Mouse (Mus musculus): ENCODE measurements around the gene Gm9918. TPM values are rescaled to one million over a fixed set of nuclear protein-coding genes. Genes with fewer than 3 reads are reported as not detected.
A peak's percentile ranks its signal among the peaks of the same experiment; 100 is the strongest.
"Not testable (repeated sequence)": the region's sequence is repeated elsewhere in the genome, so short reads cannot be mapped to it uniquely, and the experiment has no call there.

Gene Gm9918
- polyA plus RNA-seq (2016; fragmentation: Nextera tagmentation; extraction: Ambion mirVana), result 1.3 and 1.4 TPM in 2 replicates

DNA sequence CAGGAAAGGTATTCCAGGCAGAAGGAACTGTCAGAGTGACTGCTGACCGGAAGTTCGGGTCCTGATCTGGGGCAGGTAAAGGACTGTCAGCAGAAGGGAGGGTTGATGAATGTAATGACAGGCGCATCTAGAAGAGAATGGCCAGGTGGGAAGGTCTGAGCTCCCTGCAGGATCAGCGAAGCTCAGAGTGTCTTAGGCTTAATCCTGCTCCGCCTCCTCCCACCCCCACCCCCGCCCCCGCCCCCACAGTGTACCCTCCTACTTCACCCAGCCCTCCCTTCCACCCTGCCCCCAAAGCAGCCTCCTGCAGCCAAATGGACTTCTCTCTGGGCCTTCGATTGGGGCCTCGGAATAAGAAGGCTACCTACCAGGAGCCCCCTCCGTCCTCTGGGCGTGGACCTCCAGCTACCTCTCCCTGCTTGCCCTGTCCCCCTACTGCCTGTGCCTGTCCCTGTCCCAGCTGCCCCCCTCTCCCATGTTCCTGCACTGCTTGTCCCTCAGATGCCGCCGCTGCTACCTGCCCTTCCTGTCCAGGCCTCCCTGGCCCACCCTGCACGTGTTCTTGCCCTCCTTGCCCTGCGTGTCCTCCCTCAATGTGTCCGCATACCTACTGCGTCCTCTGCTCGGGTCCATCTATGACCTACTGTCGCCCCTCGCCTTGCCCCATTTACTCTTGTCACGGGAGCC, at the start of gene Gm9918:
Gene Gm9918, plus strand, starts transcription at position 290 of the 687 bp plus-strand sequence.
- peak within 1 kb of the TSS; percentile 64 for H3K4me2 ChIP-seq
- no peaks in the 10 kb centered on the region for H3K9me3 ChIP-seq
- ATAC-seq (ENCODE audit: insufficient number of reproducible peaks, insufficient read depth, low FRiP score, low TSS enrichment, low read depth), result peak; percentile 66
- H3K9ac ChIP-seq (replicated peaks), result peak within 1 kb of the TSS; percentile 54
- peaks cover 18% of the 10 kb centered on the region for H3K4me1 ChIP-seq (replicated peaks)
- WGBS, result 7% methylated on average over 18 of the region's 21 CpGs
- H3K27me3 ChIP-seq, result no peaks in the 10 kb centered on the region
- H3K36me3 ChIP-seq, result no peaks in the 10 kb centered on the region
- H3K4me3 ChIP-seq (replicated peaks), result peak within 1 kb of the TSS; percentile 38
- 0 out of 2 replicates have a peak within 1 kb of the TSS, but pooled peaks have one; percentile 12 for H3K27ac ChIP-seq

DNA sequence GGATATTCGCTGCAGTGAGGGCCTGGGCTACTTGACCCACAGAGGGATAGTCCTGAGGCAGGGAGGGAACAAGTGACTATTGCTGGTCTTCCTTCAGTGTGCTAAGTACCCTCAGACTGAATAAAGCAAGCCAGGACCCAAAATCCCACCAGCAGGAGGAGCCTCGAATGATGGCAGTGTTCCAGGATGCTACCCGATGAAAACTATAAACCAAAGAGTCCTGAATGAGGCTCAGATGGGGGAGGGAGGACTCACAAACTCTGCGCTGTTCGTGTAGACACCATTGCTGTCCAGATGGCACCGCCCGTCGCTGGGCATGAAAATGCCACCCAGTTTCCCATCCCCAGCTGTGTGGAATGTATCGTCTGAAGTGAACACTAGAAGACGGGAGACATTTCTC, 48.0 kb upstream of the Gm9918 start:
- Histone ChIP-seq H3K27me3 (peaks cover 28% of the 10 kb centered on the region), H3K9me3 (no peaks in the 10 kb centered on the region), H3K4me3 (replicated peaks) (no peak overlapping the region), H3K4me1 (replicated peaks) (peaks cover 8% of the 10 kb centered on the region), H3K36me3 (peaks cover 5% of the 10 kb centered on the region; the same call in 1 of the 2 replicates), H3K4me2 (no peak overlapping the region), H3K27ac (no peak overlapping the region), H3K9ac (replicated peaks) (no peak overlapping the region; the same call in 1 of the 2 replicates)
- 61% methylated on average over 10 of the region's 10 CpGs for WGBS
- ATAC-seq (ENCODE audit: insufficient number of reproducible peaks, insufficient read depth, low FRiP score, low TSS enrichment, low read depth), result no peak

DNA sequence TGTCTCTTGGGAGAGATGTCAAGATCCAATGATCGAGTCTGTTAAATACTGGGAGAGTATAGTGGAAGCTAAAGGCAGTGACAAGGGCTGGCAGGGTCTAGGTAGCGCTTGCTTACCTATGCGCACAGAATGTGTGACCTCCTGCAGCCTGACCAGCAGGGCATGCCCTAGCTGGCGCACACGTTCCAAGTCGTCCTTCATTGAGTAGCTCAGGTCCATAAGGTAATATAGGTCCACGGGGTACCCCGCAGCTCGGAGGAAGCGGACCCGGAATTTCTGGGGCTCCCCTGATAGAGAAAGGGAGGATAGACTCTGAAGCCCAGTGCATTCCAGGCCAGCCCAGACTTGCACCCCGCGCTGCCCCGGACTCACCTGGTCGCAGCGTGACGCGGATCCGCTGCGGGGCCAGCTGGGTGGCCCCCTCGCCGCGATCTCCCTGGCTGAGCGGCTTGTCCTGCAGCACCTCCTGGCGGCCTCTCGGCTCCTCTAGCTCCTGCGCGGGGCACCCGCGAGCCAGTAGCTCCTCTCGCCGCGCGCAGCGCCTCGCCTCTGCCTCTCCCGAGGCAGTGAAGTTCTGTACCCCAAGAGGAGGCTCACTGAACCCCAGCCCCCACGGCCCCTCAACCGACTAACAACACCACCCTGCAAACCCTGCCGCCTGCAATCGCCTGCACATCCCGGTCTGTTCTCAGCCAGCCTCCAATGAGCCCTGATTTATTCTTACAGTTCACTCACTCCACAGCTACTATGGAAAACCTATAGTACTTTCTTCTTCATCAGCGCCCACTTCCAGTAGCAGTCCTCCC, 46.0 kb upstream of the Gm9918 start:
- Histone ChIP-seq H3K4me3 (replicated peaks) (peak overlapping the region; percentile 45), H3K4me2 (peak overlapping the region; percentile 84), H3K9ac (replicated peaks) (peak overlapping the region; percentile 57), H3K27ac (no peak overlapping the region), H3K9me3 (no peaks in the 10 kb centered on the region), H3K36me3 (no peaks in the 10 kb centered on the region), H3K27me3 (peaks cover 28% of the 10 kb centered on the region), H3K4me1 (replicated peaks) (peaks cover 8% of the 10 kb centered on the region)
- peak; percentile 84 for ATAC-seq (ENCODE audit: insufficient number of reproducible peaks, insufficient read depth, low FRiP score, low TSS enrichment, low read depth)
- 2% methylated on average over 43 of the region's 43 CpGs for WGBS

DNA sequence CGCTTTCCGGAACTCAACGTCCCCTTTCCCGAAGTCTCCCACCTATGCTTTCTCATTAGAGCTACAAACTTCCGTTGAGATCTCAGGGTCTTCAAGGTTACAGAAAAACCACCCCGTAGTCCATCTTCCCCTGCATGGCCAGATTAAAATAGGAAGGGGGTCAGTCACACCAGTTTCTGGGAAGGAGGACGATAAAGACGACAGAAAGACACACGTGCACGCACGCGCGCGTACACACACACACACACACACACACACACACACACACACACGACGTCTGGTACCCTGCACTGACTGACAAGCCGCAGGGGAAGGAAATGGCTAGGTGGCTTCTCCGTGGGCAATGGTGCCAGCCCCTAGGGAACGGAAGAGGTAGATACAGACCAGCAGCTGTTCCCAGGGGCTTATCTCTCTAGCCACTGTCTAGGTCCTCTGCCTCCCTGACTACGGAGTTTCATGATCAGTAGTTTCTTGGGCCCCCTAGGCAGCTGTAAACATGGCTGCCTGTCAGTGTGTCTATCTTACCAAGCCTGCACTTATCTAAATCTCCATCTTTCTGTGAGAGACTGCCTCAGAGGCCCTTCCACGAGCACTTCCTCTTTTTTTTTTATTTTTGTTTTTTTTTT, 45.3 kb upstream of the Gm9918 start:
- no peak overlapping the region for H3K27ac ChIP-seq
- ATAC-seq (ENCODE audit: insufficient number of reproducible peaks, insufficient read depth, low FRiP score, low TSS enrichment, low read depth), result peak; percentile 4; the same call in 1 of the 2 replicates
- H3K4me3 ChIP-seq (replicated peaks), result peak overlapping the region; percentile 45
- 16% methylated on average over 21 of the region's 21 CpGs for WGBS
- H3K9me3 ChIP-seq, result no peaks in the 10 kb centered on the region
- peak overlapping the region; percentile 84 for H3K4me2 ChIP-seq
- H3K36me3 ChIP-seq, result no peaks in the 10 kb centered on the region
- H3K9ac ChIP-seq (replicated peaks), result peak overlapping the region; percentile 57; the same call in 1 of the 2 replicates
- peaks cover 8% of the 10 kb centered on the region for H3K4me1 ChIP-seq (replicated peaks)
- H3K27me3 ChIP-seq, result peaks cover 28% of the 10 kb centered on the region

DNA sequence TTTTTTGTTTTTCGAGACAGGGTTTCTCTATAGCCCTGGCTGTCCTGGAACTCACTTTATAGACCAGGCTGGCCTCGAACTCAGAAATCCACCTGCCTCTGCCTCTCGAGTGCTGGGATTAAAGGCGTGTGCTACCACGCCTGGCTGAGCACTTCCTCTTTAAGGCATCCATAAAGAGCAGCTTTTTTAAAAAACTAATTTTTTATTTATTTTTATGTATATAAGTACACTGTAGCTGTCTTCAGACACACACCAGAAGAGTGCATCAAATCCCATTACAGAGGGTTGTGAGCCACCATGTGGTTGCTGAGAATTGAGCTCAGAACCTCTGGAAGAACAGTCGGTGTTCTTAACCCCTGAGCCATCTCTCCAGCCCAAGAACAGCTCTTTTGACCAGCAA, 44.7 kb upstream of the Gm9918 start:
- not testable (repeated sequence) for H3K4me2 ChIP-seq; H3K27ac ChIP-seq; H3K36me3 ChIP-seq; ATAC-seq (ENCODE audit: insufficient number of reproducible peaks, insufficient read depth, low FRiP score, low TSS enrichment, low read depth); H3K4me3 ChIP-seq (replicated peaks); H3K9ac ChIP-seq (replicated peaks); H3K4me1 ChIP-seq (replicated peaks); H3K9me3 ChIP-seq
- 75% methylated on average over 6 of the region's 6 CpGs for WGBS
- peaks cover 28% of the 10 kb centered on the region for H3K27me3 ChIP-seq

DNA sequence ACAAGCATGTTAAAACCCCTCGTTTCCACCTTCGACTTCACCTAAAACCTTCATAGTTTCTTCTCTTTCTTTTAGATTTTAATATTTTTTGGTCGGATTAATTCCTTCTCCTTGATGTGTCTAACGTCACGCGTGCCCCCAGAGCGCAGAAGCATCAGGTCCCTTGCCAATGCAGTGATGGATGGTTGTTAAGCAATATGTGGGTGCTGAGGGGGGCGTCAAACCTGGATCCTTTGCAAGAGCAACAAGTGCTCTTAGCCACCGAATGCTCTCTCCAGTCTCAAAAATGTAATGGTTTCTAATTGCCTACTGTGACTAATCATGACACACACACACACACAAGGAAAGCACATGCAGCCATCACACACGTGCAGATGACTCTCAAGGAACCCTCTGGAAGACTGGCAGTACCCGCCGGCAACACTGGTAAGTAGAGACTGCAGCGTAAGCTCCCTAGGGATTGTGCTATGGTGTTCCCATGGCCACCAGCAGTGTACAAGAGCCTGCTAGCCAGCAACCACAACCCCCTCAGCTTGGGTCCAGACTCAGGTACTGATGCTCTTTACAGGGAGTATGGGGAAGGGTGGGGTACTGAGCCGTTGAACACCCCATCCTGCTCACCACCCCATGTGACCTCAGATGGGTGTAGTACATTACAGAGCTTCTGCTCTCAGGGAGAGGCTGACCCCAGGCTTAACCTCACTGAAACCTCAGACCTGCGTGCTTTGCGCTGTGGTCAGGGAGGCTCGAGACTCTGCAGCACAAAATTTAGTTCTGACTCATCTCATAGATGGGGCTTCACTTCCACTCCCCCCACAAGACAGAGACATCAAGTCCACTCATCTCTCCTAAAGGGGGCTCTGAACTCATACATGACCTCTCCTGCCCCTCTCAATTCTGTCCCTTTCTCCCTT, 39.7 kb upstream of the Gm9918 start:
- no peak overlapping the region for H3K4me3 ChIP-seq (replicated peaks)
- no peak overlapping the region for H3K27ac ChIP-seq
- no peaks in the 10 kb centered on the region for H3K27me3 ChIP-seq
- H3K4me2 ChIP-seq, result no peak overlapping the region
- no peaks in the 10 kb centered on the region for H3K9me3 ChIP-seq
- peaks cover 24% of the 10 kb centered on the region for H3K36me3 ChIP-seq
- H3K4me1 ChIP-seq (replicated peaks), result peaks cover 15% of the 10 kb centered on the region
- 79% methylated on average over 17 of the region's 17 CpGs for WGBS
- H3K9ac ChIP-seq (replicated peaks), result no peak overlapping the region
- no peak for ATAC-seq (ENCODE audit: insufficient number of reproducible peaks, insufficient read depth, low FRiP score, low TSS enrichment, low read depth)

DNA sequence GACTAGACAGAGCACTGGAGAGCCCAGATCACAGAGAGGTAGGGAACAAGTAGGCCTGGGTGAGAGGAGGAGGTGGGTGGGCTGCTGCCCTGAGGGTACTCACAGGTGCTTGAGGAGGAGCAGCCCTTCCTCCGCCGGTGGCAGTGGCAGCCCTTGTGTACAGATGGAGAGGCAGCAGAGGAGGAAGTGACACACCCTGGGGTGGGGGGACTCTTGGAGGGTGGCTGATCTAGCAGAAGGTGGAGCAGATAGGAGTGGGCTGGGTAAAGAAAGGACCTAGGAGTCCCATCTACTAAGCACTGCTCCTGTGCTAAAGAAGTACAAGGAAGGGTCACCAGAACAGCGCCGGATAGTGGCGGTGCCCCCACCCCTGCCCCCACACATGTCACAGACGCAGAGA, 38.6 kb upstream of the Gm9918 start, which contains the start of gene Itgb7:
Gene Itgb7, minus strand, starts transcription at position 197 of the 400 bp plus-strand sequence.
- Histone ChIP-seq H3K4me1 (replicated peaks) (peaks cover 22% of the 10 kb centered on the region), H3K9me3 (no peaks in the 10 kb centered on the region), H3K27me3 (no peaks in the 10 kb centered on the region), H3K9ac (replicated peaks) (no peak within 1 kb of the TSS), H3K4me3 (replicated peaks) (no peak within 1 kb of the TSS), H3K27ac (peak within 1 kb of the TSS; percentile 29; the same call in 1 of the 2 replicates), H3K4me2 (no peak within 1 kb of the TSS), H3K36me3 (peaks cover 35% of the 10 kb centered on the region)
- ATAC-seq (ENCODE audit: insufficient number of reproducible peaks, insufficient read depth, low FRiP score, low TSS enrichment, low read depth), result no peak
- WGBS, result 42% methylated on average over 6 of the region's 6 CpGs

DNA sequence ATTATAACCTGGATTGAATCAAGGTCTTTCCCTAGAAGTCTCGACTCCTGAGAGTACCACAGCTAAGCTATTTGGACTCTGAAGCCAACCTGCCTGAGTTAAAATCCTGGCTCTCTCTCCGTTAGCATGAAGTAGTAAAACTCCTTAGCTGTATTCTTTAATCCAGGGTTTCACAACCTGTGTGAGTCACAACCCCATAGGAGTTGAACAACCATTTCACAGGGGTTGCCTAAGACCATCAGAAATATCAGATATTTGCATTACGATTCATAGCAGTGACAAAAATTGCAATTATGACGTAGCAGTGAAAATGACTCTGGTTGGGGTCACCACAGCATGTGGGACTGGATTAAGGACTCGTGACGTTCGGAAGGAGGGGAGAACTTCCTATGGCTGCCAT, 37.6 kb upstream of the Gm9918 start:
- no peaks in the 10 kb centered on the region for H3K9me3 ChIP-seq
- WGBS, result 63% methylated on average over 7 of the region's 7 CpGs
- peaks cover 22% of the 10 kb centered on the region for H3K4me1 ChIP-seq (replicated peaks)
- no peak overlapping the region for H3K4me2 ChIP-seq
- no peaks in the 10 kb centered on the region for H3K27me3 ChIP-seq
- no peak for ATAC-seq (ENCODE audit: insufficient number of reproducible peaks, insufficient read depth, low FRiP score, low TSS enrichment, low read depth)
- no peak overlapping the region for H3K9ac ChIP-seq (replicated peaks)
- no peak overlapping the region for H3K27ac ChIP-seq
- H3K36me3 ChIP-seq, result peaks cover 45% of the 10 kb centered on the region
- H3K4me3 ChIP-seq (replicated peaks), result no peak overlapping the region

DNA sequence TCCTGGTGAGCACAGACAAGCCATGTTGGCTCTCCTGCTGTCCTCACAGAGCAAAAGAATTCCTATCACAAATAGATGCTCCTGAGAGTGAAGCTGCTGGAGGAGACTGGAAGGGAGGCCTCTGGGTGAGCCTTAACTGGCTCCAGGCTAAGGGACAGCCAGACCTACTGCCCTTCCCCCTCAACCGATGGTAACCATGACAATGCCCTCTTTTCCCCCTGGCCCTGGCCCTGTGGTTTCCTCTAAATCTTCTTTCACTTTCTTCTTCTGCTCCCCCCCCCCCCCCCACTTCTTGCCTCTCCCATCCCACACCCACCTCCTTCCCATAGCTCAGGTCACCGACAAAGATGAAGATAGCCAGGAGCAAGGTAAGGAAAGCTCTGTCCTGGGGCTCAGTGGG, 36.5 kb upstream of the Gm9918 start:
- 11% methylated on average over 2 of the region's 2 CpGs for WGBS
- H3K4me1 ChIP-seq (replicated peaks), result peaks cover 22% of the 10 kb centered on the region

DNA sequence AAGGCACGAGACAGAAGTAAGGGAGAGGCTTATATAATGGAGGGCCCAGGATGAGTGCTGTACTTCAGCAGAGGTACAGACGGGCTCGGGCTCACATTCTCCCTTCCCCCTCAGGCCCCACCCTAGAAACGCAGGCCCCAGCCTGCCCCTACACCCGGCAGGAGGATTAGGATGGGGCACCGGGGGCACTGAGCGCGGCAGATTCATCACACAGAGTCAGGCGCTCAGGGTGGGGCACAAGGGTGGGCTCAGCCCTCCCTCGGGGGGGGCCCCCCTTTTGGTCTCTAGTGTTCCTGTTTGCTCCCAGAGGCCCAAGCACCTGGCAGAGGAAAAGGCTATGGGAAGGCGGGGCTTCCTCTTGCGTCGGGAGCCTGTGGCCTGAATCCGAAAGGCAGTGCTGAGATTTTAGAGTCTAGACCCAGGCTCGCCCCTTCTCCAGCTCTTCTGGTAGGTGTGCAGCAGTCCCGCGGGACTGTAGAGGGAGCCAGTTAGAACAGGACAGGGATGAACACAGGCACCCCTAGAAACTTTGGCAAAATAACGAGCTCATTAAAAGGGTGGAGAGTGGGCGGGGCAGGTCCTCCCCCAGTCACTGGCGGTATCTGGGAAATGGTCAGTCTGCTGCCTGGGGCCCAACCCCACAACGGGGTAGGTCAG, 34.9 kb upstream of the Gm9918 start:
- WGBS, result 40% methylated on average over 21 of the region's 21 CpGs
- Histone ChIP-seq H3K36me3 (peaks cover 70% of the 10 kb centered on the region), H3K4me3 (replicated peaks) (no peak overlapping the region), H3K9me3 (no peaks in the 10 kb centered on the region), H3K4me1 (replicated peaks) (peaks cover 22% of the 10 kb centered on the region), H3K27ac (peak overlapping the region; percentile 72), H3K27me3 (no peaks in the 10 kb centered on the region), H3K4me2 (no peak overlapping the region), H3K9ac (replicated peaks) (peak overlapping the region; percentile 31; the same call in 1 of the 2 replicates)
- ATAC-seq (ENCODE audit: insufficient number of reproducible peaks, insufficient read depth, low FRiP score, low TSS enrichment, low read depth), result no peak

More for the DNA sequence above, 36.5 kb upstream of the Gm9918 start:
- no peaks in the 10 kb centered on the region for H3K9me3 ChIP-seq
- H3K4me2 ChIP-seq, result no peak overlapping the region
- H3K36me3 ChIP-seq, result peaks cover 56% of the 10 kb centered on the region
- ATAC-seq (ENCODE audit: insufficient number of reproducible peaks, insufficient read depth, low FRiP score, low TSS enrichment, low read depth), result no peak
- no peak overlapping the region for H3K4me3 ChIP-seq (replicated peaks)
- peak overlapping the region; percentile 72; the same call in 1 of the 2 replicates for H3K27ac ChIP-seq
- no peak overlapping the region for H3K9ac ChIP-seq (replicated peaks)
- no peaks in the 10 kb centered on the region for H3K27me3 ChIP-seq

All from limb, embryonic 12.5 days (tissue).